Mouse (Mus musculus) intestine, embryonic 16.5 days (tissue): ENCODE measurements around the gene Nup153. TPM values are rescaled to one million over a fixed set of nuclear protein-coding genes. Genes with fewer than 3 reads are reported as not detected.

Experiments used
- ATAC-seq: fragments of 200-750 bp; cut with Nextera tagmentation; 2 replicates; pipeline ENCODE4 v1.8.0; 2017; ENCODE audit warnings: moderate TSS enrichment, moderate library complexity
- H3K27ac ChIP-seq: fragments of 300-500 bp; sonication (generic); 2 replicates; pipeline ENCODE4 v1.5.1; 2014; ENCODE audit warnings: mild to moderate bottlenecking, low read length
- H3K27me3 ChIP-seq: fragments of 300-500 bp; sonication (generic); replicated peaks from 2 replicates; pipeline ENCODE4 v1.6.1; 2014; ENCODE audit warnings: low read length, control low read depth, mixed read lengths; ENCODE audit not compliant: control insufficient read depth, insufficient read depth
- H3K36me3 ChIP-seq: fragments of 300-500 bp; sonication (generic); 2 replicates; pipeline ENCODE4 v1.6.1; 2014; ENCODE audit warnings: low read length, control low read depth; ENCODE audit not compliant: control insufficient read depth, insufficient read depth
- H3K4me1 ChIP-seq: fragments of 300-500 bp; sonication (generic); 2 replicates; pipeline ENCODE4 v1.6.1; 2014; ENCODE audit warnings: low read length, control low read depth, mixed read lengths; ENCODE audit not compliant: control insufficient read depth, insufficient read depth
- H3K4me2 ChIP-seq: fragments of 300-500 bp; sonication (generic); 2 replicates; pipeline ENCODE4 v1.6.1; 2014; ENCODE audit warnings: low read depth, low read length, control low read depth
- H3K4me3 ChIP-seq: fragments of 300-500 bp; sonication (generic); 2 replicates; pipeline ENCODE4 v1.5.1; 2014; ENCODE audit warnings: mild to moderate bottlenecking, low read length
- H3K9ac ChIP-seq: fragments of 300-500 bp; sonication (generic); 2 replicates; pipeline ENCODE4 v1.6.1; 2014; ENCODE audit warnings: low read depth, low read length
- H3K9me3 ChIP-seq: fragments of 300-500 bp; sonication (generic); 2 replicates; pipeline ENCODE4 v1.6.1; 2016; ENCODE audit warnings: low read length, control low read depth; ENCODE audit not compliant: control insufficient read depth
- WGBS: fragments of 180-500 bp; shearing (Covaris S2); extraction: QIAGEN DNeasy Blood & Tissue Kit; methylation state at CpG from one replicate; pipeline ENCODE4 v1.1.7; 2014; 5-methylcytosine and 5-hydroxymethylcytosine counted together
- polyA plus RNA-seq: library from polyadenylated mRNA; unstranded; fragments of >200 nt; fragmentation: Nextera tagmentation; extraction: Ambion mirVana; gene quantifications from 2 replicates; pipeline ENCODE4 v1.2.1, GENCODE M21; 2015

Gene Nup153
- polyA plus RNA-seq, 1 experiment from 2014 or later, result 12.1 TPM

DNA sequence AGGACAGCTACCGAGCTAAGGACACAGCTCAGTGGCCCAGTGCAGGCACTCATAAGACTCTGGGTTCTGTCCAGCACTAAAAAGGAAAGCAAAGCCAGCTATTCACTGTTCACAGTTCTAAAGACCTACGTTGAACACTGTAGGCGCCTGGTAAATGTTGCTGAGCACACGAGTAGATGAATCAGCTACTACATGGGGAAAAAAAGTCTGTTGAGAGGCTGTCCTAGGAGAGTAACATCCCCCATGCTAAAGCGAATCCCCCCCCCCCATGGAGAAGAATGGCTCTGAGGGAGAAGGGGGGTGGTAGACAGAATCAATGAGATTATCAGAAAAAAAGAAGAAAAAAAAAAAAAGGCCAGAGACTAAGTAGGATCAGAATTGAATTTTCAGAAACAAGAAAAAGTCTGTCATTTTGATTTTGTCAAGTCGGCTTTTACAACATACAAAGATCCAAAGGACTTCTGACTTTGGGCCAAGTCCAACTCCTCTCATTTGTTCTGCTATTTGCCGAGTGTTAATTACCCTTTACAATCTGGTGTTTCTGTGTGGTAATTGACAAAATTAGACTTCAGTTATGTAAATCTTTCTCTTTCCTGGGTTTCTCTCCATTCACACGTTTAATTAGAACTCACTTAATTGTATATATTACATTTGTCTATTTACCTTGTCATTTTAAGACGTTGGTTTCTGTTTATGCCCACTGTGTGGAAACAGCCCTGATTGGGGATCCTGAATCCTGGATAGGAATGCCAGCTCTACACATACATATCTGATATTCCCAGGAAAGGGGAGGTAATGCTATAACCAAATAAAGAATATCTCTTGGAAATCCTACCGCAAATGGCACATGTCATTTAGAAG, 86.9 kb downstream of the Nup153 start:
- no peaks in the 10 kb centered on the region for H3K36me3 ChIP-seq
- H3K9me3 ChIP-seq, result peaks cover 7% of the 10 kb centered on the region
- H3K4me1 ChIP-seq, result no peaks in the 10 kb centered on the region
- no peaks in the 10 kb centered on the region for H3K27me3 ChIP-seq
- no peak for ATAC-seq
- H3K4me3 ChIP-seq, result no peak overlapping the region
- 88% methylated on average over 10 of the region's 10 CpGs for whole genome bisulfite sequencing
- H3K4me2 ChIP-seq, result no peak overlapping the region
- H3K9ac ChIP-seq, result no peak overlapping the region
- H3K27ac ChIP-seq, result no peak overlapping the region

DNA sequence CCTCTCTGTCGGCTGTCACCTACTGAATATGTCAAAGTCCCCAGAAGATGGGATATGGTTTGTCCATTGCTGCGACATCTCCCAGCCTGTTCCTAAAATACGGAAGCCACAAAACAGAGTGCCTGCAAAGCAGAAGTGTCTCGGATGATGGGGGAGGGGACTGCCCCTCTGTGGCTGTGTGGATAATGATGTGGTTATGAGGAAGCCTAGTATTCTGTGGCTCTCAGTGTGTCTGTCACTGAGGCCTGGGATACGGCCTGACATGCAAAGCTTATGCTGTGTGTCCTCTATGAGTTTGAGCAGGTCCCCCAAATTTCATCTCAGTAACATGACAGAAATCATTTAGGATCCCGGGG, 93.6 kb downstream of the Nup153 start:
- 56% methylated on average over 6 of the region's 6 CpGs for WGBS
- H3K9ac ChIP-seq, result no peak overlapping the region; the same call in 1 of the 2 replicates

DNA sequence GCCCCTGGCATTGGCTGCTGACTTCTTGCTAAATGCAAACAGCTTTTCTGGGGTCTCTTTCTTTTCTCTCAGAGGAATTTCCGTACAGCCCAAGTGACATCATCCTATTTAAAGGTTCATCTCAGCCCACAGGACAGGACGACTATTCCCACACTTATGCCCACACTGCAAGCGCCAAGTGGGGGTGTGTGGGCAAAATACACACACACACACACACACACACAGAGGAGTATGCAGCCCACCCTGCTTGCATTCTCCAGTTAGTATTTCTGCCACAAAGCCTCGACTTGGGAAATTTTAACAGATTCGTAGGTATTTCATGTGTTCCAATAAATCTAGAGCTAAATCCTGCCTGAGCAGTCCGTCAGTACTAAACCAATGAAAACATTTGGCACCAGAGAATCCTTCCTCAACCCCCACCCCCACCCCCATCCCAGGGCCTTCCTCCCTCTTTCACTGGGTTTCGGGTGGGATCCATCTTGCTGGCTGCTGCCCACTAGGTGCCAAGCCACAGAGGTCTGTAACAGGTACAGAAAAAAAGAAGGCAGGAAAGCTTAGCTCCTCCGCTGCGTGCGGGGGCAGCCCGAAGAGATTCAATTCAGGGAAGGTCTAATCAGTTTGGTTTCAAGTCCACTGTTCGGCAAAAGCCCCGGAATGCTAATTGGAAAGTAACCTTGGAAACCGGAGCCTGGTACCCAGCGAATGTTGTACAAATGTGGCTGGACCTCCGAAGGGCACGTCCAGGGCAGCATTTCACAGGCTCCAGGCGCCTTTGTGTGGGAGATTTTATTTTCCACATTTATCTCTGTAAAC, 94.2 kb downstream of the Nup153 start:
- H3K27me3 ChIP-seq, result no peaks in the 10 kb centered on the region
- no peak overlapping the region for H3K27ac ChIP-seq
- no peak overlapping the region; the same call in 1 of the 2 replicates for H3K9ac ChIP-seq
- no peaks in the 10 kb centered on the region for H3K36me3 ChIP-seq
- no peaks in the 10 kb centered on the region for H3K9me3 ChIP-seq
- H3K4me1 ChIP-seq, result no peaks in the 10 kb centered on the region
- H3K4me3 ChIP-seq, result no peak overlapping the region
- ATAC-seq, result no peak
- WGBS, result 55% methylated on average over 18 of the region's 18 CpGs
- no peak overlapping the region for H3K4me2 ChIP-seq

More for the DNA sequence above, 93.6 kb downstream of the Nup153 start:
- no peaks in the 10 kb centered on the region for H3K36me3 ChIP-seq
- no peak overlapping the region for H3K4me2 ChIP-seq
- no peak for ATAC-seq
- H3K9me3 ChIP-seq, result no peaks in the 10 kb centered on the region
- H3K27ac ChIP-seq, result no peak overlapping the region
- no peaks in the 10 kb centered on the region for H3K27me3 ChIP-seq
- H3K4me1 ChIP-seq, result no peaks in the 10 kb centered on the region
- H3K4me3 ChIP-seq, result no peak overlapping the region

DNA sequence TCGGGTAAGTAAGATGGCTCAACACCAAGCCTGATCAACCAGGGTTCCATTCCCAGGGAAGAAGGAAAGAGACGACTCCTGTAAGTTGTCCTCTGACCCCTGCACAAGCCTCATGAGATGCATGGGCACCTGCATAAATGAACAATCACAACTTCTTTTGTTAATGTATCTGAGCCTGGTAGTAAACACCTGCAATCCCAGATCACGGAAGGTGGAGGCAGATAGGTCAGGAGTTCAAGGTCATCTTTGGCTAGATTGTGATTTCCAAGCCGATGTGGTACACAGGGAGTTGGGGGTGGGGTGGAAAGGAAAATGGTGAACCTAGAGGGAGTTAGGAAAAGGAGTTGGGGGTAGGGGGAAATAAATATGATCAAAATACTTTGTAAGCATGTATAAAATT, 94.9 kb downstream of the Nup153 start:
- Histone ChIP-seq H3K4me1 (no peaks in the 10 kb centered on the region), H3K27me3 (no peaks in the 10 kb centered on the region), H3K36me3 (no peaks in the 10 kb centered on the region), H3K27ac (no peak overlapping the region), H3K4me3 (no peak overlapping the region), H3K9ac (no peak overlapping the region), H3K4me2 (no peak overlapping the region), H3K9me3 (no peaks in the 10 kb centered on the region)
- ATAC-seq, result no peak
- WGBS, result 40% methylated on average over 4 of the region's 4 CpGs

Other genes with a start within 250 kb of the Nup153 start
- 10.0 and 10.7 TPM in 2 replicates for gene Cap2, start 226.1 kb downstream of the Nup153 start, polyA plus RNA-seq
- gene Fam8a1, start 58.4 kb downstream of the Nup153 start, polyA plus RNA-seq, result 4.6 and 5.9 TPM in 2 replicates
- 6.2 and 7.6 TPM in 2 replicates for gene Kif13a, start 201.9 kb upstream of the Nup153 start, polyA plus RNA-seq